Mouse (Mus musculus) left cerebral cortex, adult 11 months (tissue): ENCODE measurements at regions not wholly inside any gene's neighbourhood (a gene's known extent, or its start where the extent isn't known, plus 50 kb on each side); places are given as distances from the start of the nearest gene placed in this dataset.
A peak's percentile ranks its signal among the peaks of the same experiment; 100 is the strongest.

Source experiments
- DNase-seq: peaks from one replicate; pipeline ENCODE4 v3.0.0; 2022; ENCODE audit warnings: low spot score

GRCm38 (mm10) chr7:128834894-128835293, 90.2 kb downstream of the Sec23ip start:
- DNase-seq: no peak

DNA sequence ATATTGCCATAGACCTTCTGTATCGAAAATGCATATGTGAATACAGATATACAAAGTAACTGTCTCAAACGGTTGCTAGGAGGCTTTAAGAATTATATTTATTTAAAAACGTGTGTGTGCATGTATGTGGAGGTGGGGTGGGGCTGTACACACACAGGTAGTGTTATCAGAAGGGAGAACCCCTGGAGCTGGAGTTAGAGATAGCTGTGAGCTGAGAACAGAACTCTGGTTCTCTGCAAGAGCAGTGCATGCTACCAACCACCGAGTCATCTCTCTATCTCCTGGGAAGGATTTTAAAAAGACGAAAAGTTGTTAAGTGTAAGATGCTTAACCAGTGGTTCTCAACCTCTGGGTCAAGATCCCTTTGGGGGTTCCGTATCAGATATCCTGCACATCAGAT, 91.7 kb downstream of the Sec23ip start:
- no peak for DNase-seq

GRCm38 (mm10) chr7:128842561-128842960, 97.8 kb downstream of the Sec23ip start:
- DNase-seq: no peak

- no peak for DNase-seq
These were observed 98.8 kb downstream of the Sec23ip start for GRCm38 (mm10) chr7:128843576-128843975.

GRCm38 (mm10) chr7:128849261-128849660, 104.5 kb downstream of the Sec23ip start:
- DNase-seq: no peak

DNA sequence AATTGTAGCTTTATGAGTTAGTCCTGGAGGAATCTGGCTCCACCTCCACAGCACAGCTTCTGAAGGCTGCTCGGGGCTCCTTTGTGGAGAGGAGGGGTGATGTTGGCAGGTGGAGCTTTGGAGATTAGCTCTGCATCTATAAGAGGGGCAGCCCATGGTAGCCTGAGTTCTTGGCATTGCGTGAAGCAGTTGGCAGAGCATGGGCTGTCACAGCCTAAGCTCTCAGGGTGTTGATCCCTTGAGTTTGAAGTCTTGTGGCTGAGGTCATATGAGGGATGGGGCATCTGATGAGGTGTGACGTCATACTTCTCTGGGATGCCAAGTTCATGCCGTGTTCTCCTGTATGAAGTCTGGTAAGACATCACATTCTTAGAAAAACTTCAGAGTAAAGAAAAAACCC, 109.5 kb downstream of the Sec23ip start:
- no peak for DNase-seq

DNA sequence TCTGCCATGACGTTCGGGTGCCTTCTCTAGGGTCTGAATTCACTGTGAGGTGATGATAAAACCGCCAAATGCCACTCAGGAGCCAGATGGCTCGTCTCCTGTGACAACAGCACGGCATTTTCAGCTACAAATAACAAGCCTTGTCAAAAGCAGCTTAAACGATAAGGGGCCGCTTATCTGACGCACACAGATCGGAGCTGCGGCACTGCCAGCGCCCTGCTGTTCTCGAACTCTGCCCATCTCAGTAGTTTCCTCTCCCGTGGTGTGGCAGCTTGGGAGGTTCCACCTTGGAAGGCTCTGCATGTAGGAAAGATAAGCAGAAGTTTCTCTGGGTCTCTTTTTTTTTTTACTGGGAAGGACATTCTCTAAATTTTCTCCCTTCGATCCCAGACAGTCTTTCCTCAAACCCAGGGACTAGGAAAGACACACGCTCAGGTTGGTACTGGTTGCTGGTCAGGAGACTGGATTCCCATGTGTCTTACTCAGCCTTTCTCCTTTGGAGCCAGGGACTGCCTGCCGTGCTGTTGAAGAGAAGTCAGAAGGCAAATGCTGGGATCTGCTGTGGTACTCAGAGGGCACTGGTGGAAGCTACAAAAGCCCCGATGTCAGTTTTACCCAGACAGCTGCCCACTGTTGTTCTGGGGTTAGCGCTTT, 110.1 kb downstream of the Sec23ip start:
- no peak for DNase-seq

GRCm38 (mm10) chr7:128860141-128860540, 115.4 kb downstream of the Sec23ip start:
- DNase-seq: peak; percentile 14

DNA sequence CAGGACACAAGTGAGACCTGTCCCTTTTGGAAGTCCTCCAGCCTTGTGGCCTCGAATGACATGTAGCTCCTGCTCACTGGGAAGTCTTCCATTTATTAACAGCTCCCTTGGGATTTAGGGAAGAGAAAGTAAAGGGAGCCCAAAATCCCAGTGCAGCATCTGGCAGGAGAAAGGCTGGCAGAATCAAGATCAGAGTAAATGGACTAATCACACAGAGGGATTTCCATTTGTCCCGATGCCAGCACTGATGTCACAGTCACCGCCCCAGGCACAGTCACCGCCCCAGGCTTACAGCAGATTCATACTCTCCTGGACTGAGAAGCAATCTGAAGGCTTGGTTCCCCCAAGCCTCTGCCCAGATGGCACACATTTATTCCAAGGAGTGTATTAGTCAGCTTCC, 116.0 kb downstream of the Sec23ip start:
- DNase-seq: no peak

GRCm38 (mm10) chr7:128861376-128861775, 116.6 kb downstream of the Sec23ip start:
- DNase-seq: no peak

DNA sequence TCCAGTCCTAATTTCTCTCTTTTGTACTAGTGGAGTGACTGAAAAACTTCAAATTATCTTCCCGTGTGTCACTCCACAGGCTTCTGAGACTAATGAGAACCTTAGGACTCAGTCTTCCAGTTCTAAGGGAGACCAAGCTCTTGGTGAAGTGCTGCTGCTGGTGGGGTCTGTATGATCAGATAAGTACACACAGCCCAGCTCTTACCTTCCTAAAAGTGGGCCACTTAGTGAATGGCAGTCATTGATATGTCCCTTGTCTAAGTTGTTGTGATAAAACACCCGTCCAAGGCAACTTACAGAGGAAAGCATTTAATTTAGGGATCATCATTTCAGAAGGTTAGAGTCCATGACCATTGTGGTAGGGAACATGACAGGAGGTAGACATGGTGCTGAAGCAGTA, 124.1 kb downstream of the Sec23ip start:
- DNase-seq: no peak

DNA sequence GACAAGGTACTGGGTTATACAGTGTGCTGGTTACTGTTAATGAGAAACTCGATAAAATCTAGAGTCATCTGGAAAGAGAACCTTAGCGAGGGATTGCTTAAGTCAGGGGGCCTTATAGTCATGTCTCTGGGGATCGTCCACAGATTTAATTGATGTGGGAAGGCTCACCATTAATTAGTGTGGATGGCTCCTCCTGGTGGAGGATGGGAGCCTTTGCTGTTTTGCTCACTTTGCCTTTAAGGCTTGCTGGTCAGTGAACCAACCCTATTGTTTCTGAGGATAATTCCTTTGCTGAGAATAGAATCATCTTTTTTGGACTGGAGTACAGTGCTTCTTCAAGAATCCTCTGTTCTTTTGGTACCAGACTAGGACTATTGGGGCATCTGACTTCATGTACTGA, 139.3 kb downstream of the Sec23ip start:
- no peak for DNase-seq

DNA sequence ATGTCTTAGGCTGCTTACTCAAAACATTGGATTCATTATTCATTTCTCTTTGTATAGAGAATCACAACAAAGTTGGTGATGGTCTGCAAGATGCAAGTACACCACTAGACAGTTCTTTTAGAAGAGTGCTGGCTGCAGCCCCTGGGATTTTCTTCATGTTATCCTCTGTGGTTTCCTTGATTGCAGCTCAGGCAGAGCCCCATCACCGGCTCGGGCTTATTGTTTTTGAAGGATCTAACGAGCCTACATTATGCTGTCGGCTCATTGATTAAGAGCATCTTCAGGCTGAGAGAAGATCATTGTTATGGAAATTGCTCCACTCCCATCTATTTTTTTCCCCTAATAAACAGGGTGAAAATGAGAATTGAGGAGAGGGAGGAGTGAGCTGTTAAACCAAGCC, 140.8 kb downstream of the Sec23ip start:
- no peak for DNase-seq

DNA sequence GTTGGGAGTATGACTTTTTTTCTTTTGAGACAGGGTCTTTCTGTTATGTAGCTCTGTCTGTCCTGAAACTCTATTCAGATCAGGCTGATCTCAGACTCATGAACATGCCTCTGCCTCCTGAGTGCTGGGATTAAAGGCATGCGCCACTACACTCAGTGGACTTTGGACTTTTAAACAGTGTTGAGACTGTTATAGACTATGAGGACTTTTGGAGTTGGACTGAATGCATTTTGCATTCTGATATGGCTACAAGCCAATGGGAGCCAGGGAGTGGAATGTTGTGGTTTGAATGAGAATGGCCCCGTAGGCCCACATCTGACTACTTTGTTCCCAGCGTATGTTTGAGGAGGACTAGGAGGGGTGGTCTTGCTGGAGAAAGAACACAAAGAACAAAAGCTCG, 165.4 kb downstream of the Sec23ip start:
- no peak for DNase-seq

- no peak for DNase-seq
These were observed 193.4 kb downstream of the Sec23ip start for GRCm38 (mm10) chr7:128937976-128938730.

- DNase-seq: no peak
These were observed 215.8 kb downstream of the Sec23ip start for GRCm38 (mm10) chr7:128960575-128960974.

- no peak for DNase-seq
These were observed 235.2 kb downstream of the Sec23ip start for GRCm38 (mm10) chr7:128979904-128980303.

DNA sequence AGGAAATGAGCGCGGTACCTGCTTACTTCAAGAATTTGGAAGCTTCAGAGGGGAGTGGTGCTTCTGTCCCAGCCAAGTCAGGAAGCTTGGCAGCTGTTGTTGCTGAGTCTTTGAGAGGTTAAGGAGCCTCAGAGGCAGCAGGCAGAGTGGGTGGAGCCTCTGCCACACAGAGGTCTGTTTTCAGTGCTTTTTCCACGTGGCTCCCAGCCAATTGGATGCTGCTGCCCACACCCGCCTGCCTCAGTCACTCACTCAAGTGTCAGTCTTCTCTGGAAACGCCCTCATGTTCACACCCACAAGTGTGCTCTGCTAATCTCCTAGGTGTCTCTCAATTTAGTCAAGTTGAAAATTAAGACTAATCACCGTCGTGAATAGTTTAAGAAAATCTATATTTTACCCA, 236.1 kb downstream of the Sec23ip start:
- no peak for DNase-seq

DNA sequence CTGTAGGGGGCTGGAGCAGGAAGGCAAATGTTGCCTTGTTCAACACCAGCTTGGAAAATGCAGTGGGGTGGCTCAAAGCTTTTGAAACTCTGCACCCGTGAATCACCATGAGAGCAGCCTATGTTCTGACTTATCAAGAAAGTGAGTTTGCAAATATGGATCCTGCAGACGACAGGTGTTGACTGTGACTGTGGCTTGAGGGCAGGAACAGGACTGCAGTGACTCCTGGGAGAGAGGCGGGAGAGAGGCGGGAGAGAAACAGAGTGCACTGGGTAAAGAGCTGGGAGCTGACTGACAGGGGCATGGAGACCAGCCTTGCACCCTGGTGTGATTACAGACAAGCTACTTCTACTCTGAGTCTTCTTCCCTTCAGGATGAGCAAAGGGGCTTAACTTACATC, 254.0 kb downstream of the Sec23ip start:
- DNase-seq: no peak

GRCm38 (mm10) chr7:129002419-129002818, 254.4 kb upstream of the Plpp4 start:
- DNase-seq: no peak

- no peak for DNase-seq
These were observed 253.7 kb upstream of the Plpp4 start for GRCm38 (mm10) chr7:129003150-129003549.

DNA sequence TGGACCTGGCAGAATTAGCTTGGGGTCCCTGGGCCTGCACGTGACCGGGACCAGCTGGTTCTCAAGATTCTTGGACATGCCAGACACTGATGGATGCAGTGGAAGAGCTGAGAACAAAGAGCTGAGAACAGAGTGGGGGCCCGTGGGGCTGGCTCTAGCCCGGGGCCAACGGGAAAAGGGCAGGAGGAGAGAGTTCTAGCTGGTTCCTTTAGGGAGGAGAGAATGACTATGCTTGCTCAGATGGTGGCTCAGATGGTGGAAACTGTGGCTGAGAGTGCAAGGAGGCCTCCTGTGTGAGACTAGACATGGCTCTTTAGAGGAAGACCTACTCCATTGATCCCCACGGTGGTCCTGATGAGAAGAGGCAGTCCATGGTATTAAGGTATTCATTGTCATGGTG, 240.5 kb upstream of the Plpp4 start:
- DNase-seq: no peak

- no peak for DNase-seq
These were observed 229.7 kb upstream of the Plpp4 start for GRCm38 (mm10) chr7:129027116-129027515.

DNA sequence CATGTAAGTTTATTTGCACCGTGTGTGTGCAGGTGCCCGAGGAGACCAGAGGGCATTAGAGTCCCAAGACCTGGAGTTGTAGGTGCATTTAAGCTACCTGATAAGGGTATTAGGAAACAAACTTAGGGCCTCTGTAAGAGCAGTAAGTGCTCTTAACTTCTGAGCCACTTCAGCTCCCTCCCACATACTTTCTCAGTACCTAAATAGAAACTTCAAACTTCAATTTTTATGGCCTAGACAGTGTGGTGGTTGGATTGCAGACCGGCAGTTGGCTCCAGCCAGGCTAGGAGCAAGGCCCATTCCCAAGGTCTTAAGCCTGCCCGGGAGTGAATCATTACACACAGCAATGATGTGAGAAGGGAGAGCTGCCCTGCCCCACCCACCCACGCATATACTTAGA, 208.8 kb upstream of the Plpp4 start:
- no peak for DNase-seq
